Mouse (Mus musculus) bone marrow, adult 2 months (tissue): ENCODE data around the gene Lcn12.

ENCODE experiments used
- CTCF ChIP-seq: fragments of 200-500 bp; IDR thresholded peaks from 2 replicates; pipeline ENCODE4 v1.5.1; 2011; ENCODE audit warnings: low read length, control low read depth; ENCODE audit not compliant: control insufficient read depth, insufficient read depth
- POLR2A ChIP-seq: fragments of 200-500 bp; IDR thresholded peaks from 2 replicates; pipeline ENCODE4 v1.6.1; 2011; ENCODE audit warnings: low read depth, mild to moderate bottlenecking, control low read depth, low read length, borderline replicate concordance; ENCODE audit not compliant: control insufficient read depth

GRCm38 (mm10) chr2:25465816-25466635, 27.7 kb downstream of the Lcn12 start:
- TF ChIP-seq CTCF (no peak), POLR2A (peak; percentile 57)
